Mouse (Mus musculus): Measurements from ENCODE around the gene Add1.

The Add1 gene

DNA sequence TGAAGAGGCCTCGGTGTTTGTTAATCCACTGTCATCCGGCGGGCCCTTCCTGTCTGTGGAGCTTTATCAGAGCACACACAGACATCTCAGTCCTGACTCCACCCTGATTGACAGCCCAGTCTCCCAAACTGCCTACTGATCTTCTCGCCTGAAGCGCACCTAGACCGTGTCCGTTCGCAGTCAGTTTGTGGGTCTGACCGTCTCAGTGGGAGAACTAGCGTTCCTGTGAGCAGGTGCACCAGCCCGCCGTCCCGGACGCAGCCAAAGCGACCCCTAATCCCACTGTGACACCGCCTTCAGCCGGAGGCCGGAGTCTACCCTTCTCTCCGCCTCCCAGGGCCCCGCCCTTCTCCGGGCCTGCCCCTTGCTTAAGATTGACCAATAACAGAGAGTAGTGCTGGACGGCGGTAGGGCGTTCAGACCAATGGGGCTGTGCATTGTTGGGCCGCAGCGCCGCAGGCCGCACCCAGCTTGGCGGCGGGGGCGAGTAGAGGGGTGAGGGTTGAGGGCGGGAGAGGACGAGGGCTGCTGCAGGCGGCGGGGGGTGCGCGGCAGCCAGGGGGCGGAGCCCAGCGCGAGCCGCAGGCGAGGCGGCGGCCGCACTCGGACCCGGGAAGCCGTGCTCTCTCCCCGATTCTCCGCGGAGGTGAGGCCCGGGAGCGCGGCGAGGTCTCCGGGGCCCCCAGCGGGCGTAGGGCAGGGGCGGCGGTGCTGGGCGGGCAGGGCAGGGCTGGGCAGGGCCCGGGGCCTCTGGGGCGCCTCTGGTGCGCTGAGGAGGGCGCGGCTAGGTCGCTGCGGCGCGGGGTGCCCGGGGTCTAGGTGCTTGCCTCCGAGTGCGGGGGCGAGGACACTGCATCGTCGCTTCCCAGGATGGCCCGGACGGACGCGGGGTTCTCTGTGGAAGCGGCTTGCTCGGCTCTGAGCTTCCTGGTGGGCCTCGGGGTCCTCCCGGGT, at the start of gene Add1:
Add1 (plus strand) TSS at position 397 of the 954 bp plus-strand sequence.
- peak; percentile 96 to 97 for DNase-seq

- peak in 1 of 2 experiments; percentile 10 for DNase-seq
Observed at GRCm38 (mm10) chr5:34523958-34524485, 49.4 kb upstream of the Add1 start.

GRCm38 (mm10) chr5:34524511-34524910, 49.0 kb upstream of the Add1 start:
- peak in 1 of 2 experiments; percentile 18 for DNase-seq

DNA sequence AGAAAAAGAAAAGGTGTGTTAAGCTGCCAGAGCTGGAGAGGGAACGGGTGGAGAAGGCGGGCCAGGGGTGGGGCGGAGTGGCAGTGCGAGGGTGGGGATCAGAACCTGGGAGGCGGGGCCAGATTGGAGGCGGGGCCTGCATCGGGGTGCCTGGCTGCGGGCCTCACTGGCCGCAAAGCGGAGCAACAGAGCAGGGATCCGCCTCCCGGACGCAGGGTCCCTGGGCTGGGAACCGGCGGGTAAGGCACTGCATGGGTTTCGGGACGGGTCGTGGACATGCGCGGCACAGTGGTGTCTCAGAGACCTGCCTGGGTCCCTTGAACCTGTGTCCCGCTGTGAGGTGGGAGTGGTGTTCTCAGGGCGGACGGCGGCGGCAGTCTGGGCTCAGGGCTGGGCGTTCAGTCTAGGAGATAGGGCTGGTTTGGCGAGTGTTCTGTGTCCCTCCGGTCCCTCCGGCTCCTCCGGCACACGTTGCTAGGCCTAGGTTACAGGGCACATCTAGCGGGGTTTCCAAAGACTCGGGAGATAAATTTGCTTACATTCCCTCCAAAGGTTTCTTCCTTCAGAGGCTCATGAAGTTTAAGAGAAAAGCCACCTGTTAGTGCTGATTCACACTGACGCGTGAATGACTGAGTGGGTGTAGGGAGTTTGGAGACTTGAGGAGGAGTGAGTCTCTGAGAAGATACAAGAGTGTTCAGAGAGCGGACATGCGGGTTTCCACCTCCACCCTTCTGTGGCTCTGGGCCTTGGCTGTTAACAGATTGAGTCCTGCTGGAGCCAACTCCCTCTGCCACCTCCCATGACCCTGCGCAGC, 47.6 kb upstream of the Add1 start, which contains the start of gene Sh3bp2:
Sh3bp2 (plus strand) TSS at position 176 of the 814 bp plus-strand sequence.
- DNase-seq = peak; percentile 93 to 94

DNA sequence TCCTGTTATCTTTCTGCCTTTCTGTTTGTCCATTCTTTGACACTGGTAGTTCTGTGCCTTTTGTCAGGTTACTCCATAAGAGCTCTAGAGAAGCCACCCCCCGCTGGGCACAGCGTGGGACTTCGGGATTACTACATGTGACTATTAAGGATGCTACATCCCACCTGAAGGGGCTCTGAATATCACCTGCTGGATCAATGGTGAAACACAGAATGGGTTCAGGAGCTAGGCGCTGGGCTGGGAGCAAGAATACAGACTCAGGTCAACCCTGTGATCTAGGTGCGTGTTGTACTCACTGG, 47.0 kb upstream of the Add1 start:
- DNase-seq = no peak

DNA sequence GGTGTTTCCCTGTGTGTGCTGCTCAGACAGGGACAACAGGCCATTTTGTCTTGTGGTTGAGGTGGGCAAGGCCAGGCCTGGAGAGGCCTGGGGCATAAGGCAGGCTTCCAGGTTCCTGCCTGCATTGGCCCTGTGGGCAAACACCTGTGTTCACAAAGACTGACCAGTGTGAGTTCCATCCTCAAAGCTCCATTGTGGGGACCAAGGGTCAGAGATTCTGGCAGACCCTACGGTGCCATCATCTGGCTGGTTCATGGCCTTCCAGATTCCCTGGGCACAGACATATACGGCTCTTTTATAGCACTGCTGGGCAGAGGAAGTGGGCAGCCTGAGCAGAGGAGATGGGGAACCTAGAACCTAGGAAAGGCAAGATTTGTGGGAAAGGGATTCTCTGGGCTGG, 46.1 kb upstream of the Add1 start:
- DNase-seq = no peak

DNA sequence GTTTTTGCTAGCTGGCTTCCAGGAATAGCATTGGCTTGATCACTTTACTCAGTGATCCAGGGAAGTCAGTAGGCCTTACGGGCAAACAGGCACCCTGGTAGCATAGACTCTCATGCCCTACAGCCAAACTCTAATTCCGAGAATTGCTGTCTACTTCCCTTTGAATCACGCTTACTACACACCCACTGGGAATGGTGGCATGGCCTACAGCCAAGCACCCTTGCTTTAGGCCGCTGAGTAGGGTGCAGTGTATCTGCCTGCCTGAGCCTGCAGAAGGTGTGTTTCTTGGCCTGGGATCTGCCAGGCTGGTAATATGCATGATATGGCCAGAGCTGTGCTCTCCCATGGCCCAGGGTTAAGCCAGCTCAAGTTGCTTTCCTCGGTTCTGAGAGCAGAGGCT, 44.7 kb upstream of the Add1 start:
- no peak for DNase-seq

- DNase-seq = no peak
Observed at GRCm38 (mm10) chr5:34530116-34530515, 43.3 kb upstream of the Add1 start.

- DNase-seq = no peak
Observed at GRCm38 (mm10) chr5:34530687-34531086, 42.8 kb upstream of the Add1 start.

DNA sequence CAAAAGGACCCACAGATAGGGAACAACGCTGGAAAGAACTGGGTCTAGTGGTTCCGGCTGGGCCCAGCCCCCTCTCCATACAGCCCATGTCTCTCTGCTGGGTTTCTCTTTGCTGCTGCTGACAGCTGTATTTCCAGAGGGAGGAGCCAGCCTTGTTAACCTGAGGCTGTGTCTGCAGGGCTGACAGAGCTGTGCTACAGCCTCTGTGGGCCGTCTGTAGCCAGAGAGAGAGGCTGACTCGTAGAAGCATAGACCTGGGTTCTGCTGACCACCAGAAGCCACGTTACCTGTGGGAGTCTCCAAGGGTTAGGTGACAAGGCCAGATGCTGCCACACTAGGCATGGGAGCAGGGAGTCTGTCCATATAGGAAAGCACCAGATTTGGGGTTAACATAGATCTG, 40.4 kb upstream of the Add1 start:
- no peak for DNase-seq

DNA sequence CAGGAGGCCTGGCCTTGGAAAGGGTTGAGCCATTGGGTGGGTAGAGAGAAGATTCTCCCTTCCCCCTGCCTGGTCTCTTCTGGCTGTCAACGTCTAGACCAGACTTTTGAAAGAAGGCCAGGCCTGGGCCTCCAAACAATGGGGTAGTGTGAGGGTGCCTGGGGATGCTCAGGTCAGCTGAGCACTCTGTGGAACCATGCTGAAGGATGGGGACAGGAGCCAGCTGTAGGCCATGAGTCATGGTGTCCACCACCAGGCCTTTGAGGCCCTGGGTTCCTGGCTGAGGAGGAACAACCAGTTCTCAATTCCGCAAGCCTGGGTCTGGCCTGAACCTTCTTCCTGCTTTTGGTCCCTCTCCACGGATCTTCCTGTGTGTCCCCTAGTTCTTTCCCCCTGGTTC, 39.6 kb upstream of the Add1 start:
- DNase-seq = no peak

- DNase-seq = no peak
Observed at GRCm38 (mm10) chr5:34534776-34535581, 38.5 kb upstream of the Add1 start.

- no peak for DNase-seq
Observed at GRCm38 (mm10) chr5:34535831-34536230, 37.6 kb upstream of the Add1 start.

- no peak for DNase-seq
Observed at GRCm38 (mm10) chr5:34538079-34538478, 35.4 kb upstream of the Add1 start.

GRCm38 (mm10) chr5:34538527-34538926, 34.9 kb upstream of the Add1 start:
- peak; percentile 58 to 72 for DNase-seq

DNA sequence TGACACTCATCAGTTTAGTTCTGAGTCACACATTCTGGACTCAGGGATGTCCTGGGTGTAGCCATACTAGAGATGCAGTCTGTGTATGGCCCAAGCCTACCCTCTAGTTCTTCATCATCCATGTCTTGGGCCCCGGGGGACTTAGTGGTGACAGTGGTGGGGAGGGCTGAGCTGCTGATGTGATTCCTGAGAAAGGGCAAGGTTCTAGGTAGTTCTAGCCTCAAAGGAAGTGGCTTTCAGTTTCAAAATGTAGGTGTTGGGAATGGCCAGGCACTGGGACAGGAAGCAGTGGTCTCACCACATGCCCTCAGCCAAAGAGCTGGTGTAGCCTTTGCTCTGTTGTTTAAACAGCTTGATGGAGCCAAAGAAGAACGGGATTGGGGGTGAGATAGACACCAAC, 34.3 kb upstream of the Add1 start:
- DNase-seq = no peak

- DNase-seq = no peak
Observed at GRCm38 (mm10) chr5:34542166-34542565, 31.3 kb upstream of the Add1 start.

- no peak for DNase-seq
Observed at GRCm38 (mm10) chr5:34543114-34543513, 30.4 kb upstream of the Add1 start.

DNA sequence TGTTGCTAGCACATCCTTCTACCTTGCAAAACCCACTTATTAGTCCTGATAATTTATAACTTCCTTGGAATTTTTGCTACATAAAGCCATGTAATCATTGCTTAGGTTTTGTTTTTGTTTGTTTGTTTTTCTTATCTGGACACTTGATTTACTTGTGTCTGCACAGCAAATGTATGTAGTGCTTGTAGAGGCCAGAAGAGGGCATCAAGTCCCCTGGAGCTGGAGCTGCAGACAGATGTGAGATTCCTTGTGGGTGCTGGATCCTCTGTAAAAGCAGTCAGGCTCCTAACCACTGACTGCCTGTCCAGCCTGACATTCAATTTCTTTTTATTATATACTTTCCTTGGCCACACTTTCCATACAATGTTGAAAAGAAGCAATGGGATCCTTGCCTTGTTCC, 26.1 kb upstream of the Add1 start:
- no peak for DNase-seq

- DNase-seq = no peak
Observed at GRCm38 (mm10) chr5:34549135-34549482, 24.4 kb upstream of the Add1 start.

DNA sequence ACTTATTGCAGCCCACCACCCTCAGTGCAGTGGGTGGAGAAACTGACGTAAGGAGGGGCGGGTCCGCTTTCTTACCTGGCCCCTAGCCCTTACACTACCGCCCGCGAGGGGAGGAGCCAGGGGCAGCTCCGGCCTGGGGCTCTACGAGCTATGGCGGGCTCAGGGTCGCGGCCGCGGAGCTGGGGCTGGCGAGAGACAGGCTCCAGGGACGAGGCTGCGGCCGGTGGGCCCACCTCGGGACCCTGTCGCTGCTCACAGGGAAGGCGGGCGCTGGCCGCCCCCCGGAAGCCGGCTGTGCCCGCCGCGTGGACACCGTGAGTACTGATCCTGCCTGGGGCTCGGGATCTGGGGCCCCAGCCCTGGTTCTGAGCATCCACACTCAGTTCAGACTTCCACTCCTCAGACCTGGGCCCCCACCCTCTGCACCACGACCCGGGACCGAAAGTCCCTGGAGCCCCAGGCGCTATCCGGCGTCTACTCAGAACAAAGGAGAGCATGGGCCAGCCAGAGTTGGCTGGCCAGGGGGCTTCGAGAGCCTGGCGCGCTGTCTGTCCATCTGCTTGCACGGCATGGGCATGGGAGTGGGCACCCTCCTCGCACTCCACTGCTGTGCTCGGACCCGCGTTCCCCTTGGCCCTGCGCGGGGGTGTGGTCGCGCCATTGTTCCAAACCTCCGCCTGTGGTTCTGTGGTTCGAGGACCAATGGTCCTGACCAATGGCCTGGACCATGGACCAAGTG, 23.8 kb upstream of the Add1 start:
- peak; percentile 41 to 42 for DNase-seq

- no peak for DNase-seq
Observed at GRCm38 (mm10) chr5:34550251-34550650, 23.2 kb upstream of the Add1 start.

All from thymus, adult 18-20 months (tissue).